In the genomic region with DNA sequence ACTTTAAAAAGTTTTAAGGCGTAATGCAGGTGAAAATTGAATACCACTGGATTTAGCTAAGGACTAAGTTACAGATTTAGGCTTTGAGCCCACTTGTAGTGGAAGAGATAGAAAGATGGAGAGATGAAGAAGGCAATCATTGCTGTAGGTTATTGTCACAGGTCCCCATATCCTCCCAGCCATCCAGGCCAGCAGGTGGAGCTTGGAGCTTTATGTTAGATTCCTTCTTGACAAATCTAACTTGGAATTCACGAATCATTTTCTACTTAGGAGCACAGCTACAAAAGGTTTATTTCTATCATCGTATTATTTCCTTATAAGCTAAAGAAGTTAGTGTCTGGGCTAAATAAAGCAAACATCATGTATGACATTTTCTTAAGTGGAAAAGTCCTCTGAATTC, we compare ENCODE assay signal across 15 mouse cellular contexts.
DNase-seq lines count a peak whose midpoint lies in the region.
"Had no signal": no experiment of that assay in that cellular context is flagged by ENCODE, and none has a peak within 500 bp of the region (broad histone marks: within the 10 kb centered on the region; RNA-seq: fewer than 3 reads in every experiment).

No protein-coding gene starts in this region.

- DNase-seq in adrenal gland, postnatal 36 days = peak; percentile 7 to 15
- DNase-seq in adrenal gland, postnatal 14 days = no peak
- DNase-seq in kidney, postnatal 4 days = peak; percentile 2 to 4
- DNase-seq in kidney, adult 8-10 months = no peak
- DNase-seq in retina, adult 2 months (ENCODE audit: low read depth, low spot score) = peak; percentile 4
- no peak for DNase-seq in retina, embryonic 14.5 days (ENCODE audit: low spot score)
- DNase-seq in right cerebral cortex, postnatal 4 days = peak; percentile 44
- no peak for DNase-seq in T-cell, adult 2 months (ENCODE audit: low spot score)
- DNase-seq: cerebellum, adult 9-10 months; gastrocnemius, postnatal 10 days; heart, postnatal 14 days; kidney, adult 9 months; liver; lung, adult 2 months; thymus, adult 18-20 months had no signal

Comparison
In these comparisons a context has a peak if more than half of its experiments do, and no peak if none do; other contexts are left out.
1. DNase-seq: peak in adrenal gland, postnatal 36 days (2 of 2), kidney, postnatal 4 days (2 of 2), retina, adult 2 months (single experiment) and right cerebral cortex, postnatal 4 days (single experiment); none in adrenal gland, postnatal 14 days (single experiment), kidney, adult 8-10 months (0 of 2), retina, embryonic 14.5 days (single experiment) and T-cell, adult 2 months (single experiment).